Mouse (Mus musculus): Measurements from ENCODE around the gene Adam11.

DNA sequence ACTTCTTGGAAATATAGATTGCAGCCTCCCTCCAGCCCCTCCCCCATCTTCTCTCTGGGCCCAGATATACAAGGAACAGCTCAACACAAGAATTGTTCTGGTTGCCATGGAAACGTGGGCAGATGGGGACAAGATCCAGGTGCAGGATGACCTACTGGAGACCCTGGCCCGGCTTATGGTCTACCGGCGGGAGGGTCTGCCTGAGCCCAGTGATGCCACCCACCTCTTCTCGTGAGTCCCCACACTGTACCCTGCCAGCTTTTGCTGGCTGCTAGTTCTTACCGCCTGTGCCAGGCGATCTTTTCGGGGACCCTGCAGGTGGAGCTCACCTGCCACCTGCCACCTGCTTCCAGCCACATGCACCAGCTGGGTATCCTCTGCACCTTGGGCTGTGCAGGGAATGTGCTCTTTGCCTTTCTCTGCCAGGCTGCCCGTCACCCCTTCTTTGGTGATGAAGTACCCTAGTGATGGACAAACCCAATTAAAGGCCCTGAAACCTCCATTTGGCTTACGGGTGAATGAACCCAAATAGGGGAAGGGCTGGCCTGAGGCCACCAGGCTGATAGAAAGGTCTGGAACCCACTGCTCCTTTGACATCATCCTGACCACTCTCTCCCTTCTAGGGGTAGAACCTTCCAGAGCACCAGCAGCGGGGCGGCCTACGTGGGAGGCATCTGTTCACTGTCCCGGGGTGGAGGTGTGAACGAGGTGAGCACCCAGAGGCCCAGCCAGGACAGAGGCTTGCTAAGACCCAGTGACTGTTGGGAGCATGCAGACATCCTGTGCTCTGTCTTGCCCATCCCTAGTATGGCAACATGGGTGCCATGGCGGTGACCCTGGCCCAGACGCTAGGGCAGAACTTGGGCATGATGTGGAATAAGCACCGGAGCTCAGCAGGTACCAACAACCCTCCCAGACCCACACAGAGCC, 11.8 kb downstream of the Adam11 start:
- TF ChIP-seq CTCF (IDR thresholded peaks at IDR 0.05; ENCODE audit: extremely low read depth, insufficient read length, insufficient replicate concordance, low read depth, low read length) (no peak), POLR2A (IDR thresholded peaks at IDR 0.05; ENCODE audit: low read depth, low read length) (no peak)
